Mouse (Mus musculus) limb, embryonic 13.5 days (tissue): Measurements from ENCODE around the gene Sept4. TPM values are rescaled to one million over a fixed set of nuclear protein-coding genes. Genes with fewer than 3 reads are reported as not detected.

Experiments
- ATAC-seq: fragments of 200-750 bp; cut with Nextera tagmentation; 2 replicates; pipeline ENCODE4 v1.8.0; 2017; ENCODE audit warnings: low read depth, moderate number of reproducible peaks, moderate TSS enrichment; ENCODE audit not compliant: low FRiP score
- H3K27ac ChIP-seq: fragments of 300-500 bp; sonication (generic); 2 replicates; pipeline ENCODE4 v1.5.1; 2015; ENCODE audit warnings: inconsistent platforms, mild to moderate bottlenecking, moderate library complexity
- H3K27me3 ChIP-seq: fragments of 300-500 bp; sonication (generic); 2 replicates; pipeline ENCODE4 v1.6.1; 2015; ENCODE audit warnings: mild to moderate bottlenecking, inconsistent platforms
- H3K36me3 ChIP-seq: fragments of 300-500 bp; sonication (generic); 2 replicates; pipeline ENCODE4 v1.6.1; 2015; ENCODE audit warnings: inconsistent platforms, mild to moderate bottlenecking, moderate library complexity
- H3K4me1 ChIP-seq: fragments of 300-500 bp; sonication (generic); 2 replicates; pipeline ENCODE4 v1.6.1; 2015; ENCODE audit warnings: inconsistent platforms
- H3K4me2 ChIP-seq: fragments of 300-500 bp; sonication (generic); replicated peaks from 2 replicates; pipeline ENCODE4 v1.6.1; 2015; ENCODE audit warnings: inconsistent platforms, mild to moderate bottlenecking, moderate library complexity
- H3K4me3 ChIP-seq: fragments of 300-500 bp; sonication (generic); 2 replicates; pipeline ENCODE4 v1.5.1; 2015; ENCODE audit warnings: moderate library complexity, mild to moderate bottlenecking, inconsistent platforms
- H3K9ac ChIP-seq: fragments of 300-500 bp; sonication (generic); 2 replicates; pipeline ENCODE4 v1.6.1; 2015; ENCODE audit warnings: mild to moderate bottlenecking, inconsistent platforms
- H3K9me3 ChIP-seq: fragments of 300-500 bp; sonication (generic); 2 replicates; pipeline ENCODE4 v1.6.1; 2016; ENCODE audit warnings: inconsistent platforms
- WGBS: fragments of 180-500 bp; shearing (Covaris S2); methylation state at CpG from one replicate; pipeline ENCODE4 v1.1.7; 2015; 5-methylcytosine and 5-hydroxymethylcytosine counted together
- polyA plus RNA-seq: library from polyadenylated mRNA; unstranded; fragments of >200 nt; fragmentation: Nextera tagmentation; extraction: Ambion mirVana; gene quantifications from 2 replicates; pipeline ENCODE4 v1.2.1, GENCODE M21; 2015

Sept4 gene
- polyA plus RNA-seq, 1 experiment from 2014 or later = 21.2 TPM

DNA sequence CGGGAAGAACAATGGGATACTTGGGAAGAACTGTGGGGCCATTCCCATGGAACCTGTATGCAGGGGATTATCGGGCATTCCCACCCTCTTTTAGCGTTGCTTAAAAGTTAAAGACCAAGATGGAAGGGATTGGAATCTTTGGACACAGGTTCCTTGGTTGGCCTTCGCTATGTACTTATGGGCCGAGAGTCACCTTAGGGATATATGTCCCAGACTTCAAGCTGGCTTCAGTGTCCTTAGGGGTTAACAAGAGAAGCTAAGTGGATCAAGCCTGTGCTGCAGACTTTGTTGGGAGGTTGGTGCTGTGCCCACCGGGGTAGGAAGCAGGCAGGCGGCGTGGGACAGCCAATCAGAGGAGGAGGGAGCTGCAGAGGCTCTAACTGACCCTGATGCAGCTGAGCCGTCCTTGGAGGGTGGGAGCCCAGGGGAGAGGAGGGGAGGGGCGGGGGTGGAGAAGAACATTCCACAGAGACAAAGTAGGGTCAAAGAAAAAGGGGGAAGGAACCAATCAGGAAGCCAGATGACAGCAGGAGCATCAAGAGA is 11.9 kb downstream of the Sept4 start:
- 58% methylated on average over 9 of the region's 10 CpGs for WGBS
- no peak for ATAC-seq

DNA sequence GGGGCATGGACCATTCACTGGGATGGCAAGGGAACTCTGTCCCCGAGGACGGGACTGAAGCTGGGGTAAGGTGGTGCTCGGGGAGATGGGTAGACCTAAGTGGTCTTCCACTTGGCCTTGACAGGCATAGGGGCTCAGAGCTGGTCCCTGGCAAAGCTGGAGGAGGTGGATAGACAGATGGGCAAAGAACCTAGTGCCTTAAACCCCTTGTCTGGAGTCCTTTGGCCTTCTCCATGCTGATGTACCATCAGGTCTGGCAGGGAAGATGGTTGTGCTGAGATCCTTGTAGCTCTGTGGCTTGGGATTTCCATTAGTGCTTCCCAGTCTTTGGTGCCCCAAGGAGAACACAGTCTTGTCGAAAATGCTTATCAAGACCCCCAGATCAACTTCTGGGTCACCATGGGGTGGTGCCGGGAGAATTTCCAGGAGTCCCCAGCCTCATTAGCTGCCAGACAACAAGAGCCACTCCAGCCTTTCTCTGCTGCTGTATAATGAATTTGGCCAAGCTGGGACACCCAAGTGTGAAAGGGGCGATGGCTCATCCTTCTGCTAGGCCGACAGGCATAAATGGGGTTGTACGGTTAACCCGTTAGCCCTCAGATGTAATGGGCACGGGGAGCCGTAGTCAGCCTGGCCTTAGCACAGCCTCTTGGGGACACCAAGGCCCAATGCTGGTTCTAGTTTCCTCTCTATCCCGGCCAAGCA is 12.6 kb downstream of the Sept4 start:
- H3K9me3 ChIP-seq = no peaks in the 10 kb centered on the region
- H3K4me3 ChIP-seq = no peak overlapping the region
- peaks cover 20% of the 10 kb centered on the region for H3K4me1 ChIP-seq
- no peak overlapping the region for H3K9ac ChIP-seq
- ATAC-seq = no peak
- H3K27me3 ChIP-seq = peaks cover 13% of the 10 kb centered on the region
- no peak overlapping the region for H3K4me2 ChIP-seq
- no peak overlapping the region for H3K27ac ChIP-seq
- 88% methylated on average over 12 of the region's 12 CpGs for WGBS
- H3K36me3 ChIP-seq = no peaks in the 10 kb centered on the region

More for the DNA sequence above, 11.9 kb downstream of the Sept4 start:
- no peaks in the 10 kb centered on the region for H3K36me3 ChIP-seq
- no peak overlapping the region for H3K27ac ChIP-seq
- H3K4me2 ChIP-seq = no peak overlapping the region
- no peak overlapping the region for H3K9ac ChIP-seq
- no peak overlapping the region for H3K4me3 ChIP-seq
- no peaks in the 10 kb centered on the region for H3K9me3 ChIP-seq
- peaks cover 20% of the 10 kb centered on the region for H3K4me1 ChIP-seq
- H3K27me3 ChIP-seq = peaks cover 13% of the 10 kb centered on the region

DNA sequence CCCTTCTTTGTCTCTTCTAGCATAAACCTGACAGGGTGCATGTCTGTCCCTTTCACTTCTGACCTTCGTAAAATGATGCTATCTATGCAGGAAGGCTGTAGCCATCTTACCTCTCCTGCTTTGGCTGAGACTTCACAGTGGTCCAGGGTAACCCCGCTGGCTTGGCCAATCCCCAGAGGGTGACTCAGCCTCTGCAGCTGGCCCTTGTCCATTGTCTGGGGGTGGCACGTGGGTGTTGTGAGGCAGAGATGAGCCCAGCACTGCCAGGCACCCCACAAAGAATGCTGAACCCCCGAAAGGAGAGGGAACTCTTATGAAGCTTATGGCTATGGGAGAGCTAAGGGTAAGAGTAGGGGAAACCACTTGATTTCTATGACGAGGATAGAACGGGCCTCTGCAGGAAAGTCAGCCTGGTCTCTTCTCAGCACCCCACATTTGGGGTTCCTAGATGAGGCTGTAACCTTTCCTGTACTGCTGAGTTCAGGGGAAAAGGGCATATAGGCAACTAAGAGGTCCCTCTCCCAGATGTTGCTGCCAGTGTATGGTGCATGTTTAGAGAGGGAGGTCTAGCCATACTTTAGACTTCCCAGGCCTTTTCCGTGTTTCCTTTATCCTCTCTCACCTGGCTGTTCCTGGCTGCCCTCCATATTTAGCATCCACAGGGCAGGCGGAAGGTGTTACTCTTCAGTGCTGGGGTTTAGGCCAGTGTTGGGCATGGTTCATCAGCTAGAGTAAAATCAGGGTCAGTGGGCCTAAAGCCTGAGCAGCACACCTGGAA is 13.4 kb downstream of the Sept4 start:
- Histone ChIP-seq H3K9me3 (no peaks in the 10 kb centered on the region), H3K4me3 (no peak overlapping the region), H3K4me2 (no peak overlapping the region), H3K27me3 (peaks cover 11% of the 10 kb centered on the region), H3K9ac (no peak overlapping the region), H3K4me1 (peaks cover 20% of the 10 kb centered on the region), H3K27ac (no peak overlapping the region), H3K36me3 (no peaks in the 10 kb centered on the region)
- no peak for ATAC-seq
- WGBS = 79% methylated on average over 8 of the region's 8 CpGs

DNA sequence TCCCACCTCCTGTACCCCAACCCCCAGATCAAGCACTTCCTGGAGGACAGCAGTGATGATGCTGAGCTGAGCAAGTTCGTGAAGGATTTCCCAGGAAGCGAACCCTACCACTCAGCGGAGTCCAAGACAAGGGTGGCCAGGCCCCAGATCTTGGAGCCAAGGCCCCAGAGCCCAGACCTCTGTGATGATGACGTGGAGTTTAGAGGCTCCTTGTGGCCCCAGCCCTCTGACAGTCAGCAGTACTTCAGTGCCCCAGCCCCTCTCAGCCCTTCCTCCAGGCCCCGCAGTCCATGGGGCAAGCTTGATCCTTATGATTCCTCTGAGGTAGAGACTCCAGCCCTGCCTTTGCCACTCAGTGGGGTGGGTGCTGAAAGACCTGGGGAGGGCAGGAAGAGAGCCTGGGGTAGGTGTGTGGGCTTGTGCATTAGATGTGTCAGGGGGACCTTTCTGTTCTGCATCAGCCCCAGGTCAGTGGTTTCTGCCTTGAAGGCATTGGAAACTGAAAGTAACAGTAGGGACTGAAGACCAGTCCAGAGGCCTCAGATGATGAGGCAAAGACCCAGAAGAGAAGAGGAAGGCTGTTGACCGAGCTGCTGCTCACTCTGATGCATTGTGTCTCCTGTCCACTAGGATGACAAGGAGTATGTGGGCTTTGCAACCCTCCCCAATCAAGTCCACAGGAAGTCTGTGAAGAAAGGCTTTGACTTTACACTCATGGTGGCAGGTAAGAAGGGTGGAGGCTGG is 14.8 kb downstream of the Sept4 start:
- Histone ChIP-seq H3K27ac (no peak overlapping the region), H3K4me2 (no peak overlapping the region), H3K9ac (no peak overlapping the region), H3K36me3 (no peaks in the 10 kb centered on the region), H3K4me3 (no peak overlapping the region), H3K27me3 (peaks cover 6% of the 10 kb centered on the region; the same call in 1 of the 2 replicates), H3K9me3 (no peaks in the 10 kb centered on the region), H3K4me1 (peaks cover 10% of the 10 kb centered on the region; the same call in 1 of the 2 replicates)
- 80% methylated on average over 6 of the region's 6 CpGs for WGBS
- no peak for ATAC-seq

DNA sequence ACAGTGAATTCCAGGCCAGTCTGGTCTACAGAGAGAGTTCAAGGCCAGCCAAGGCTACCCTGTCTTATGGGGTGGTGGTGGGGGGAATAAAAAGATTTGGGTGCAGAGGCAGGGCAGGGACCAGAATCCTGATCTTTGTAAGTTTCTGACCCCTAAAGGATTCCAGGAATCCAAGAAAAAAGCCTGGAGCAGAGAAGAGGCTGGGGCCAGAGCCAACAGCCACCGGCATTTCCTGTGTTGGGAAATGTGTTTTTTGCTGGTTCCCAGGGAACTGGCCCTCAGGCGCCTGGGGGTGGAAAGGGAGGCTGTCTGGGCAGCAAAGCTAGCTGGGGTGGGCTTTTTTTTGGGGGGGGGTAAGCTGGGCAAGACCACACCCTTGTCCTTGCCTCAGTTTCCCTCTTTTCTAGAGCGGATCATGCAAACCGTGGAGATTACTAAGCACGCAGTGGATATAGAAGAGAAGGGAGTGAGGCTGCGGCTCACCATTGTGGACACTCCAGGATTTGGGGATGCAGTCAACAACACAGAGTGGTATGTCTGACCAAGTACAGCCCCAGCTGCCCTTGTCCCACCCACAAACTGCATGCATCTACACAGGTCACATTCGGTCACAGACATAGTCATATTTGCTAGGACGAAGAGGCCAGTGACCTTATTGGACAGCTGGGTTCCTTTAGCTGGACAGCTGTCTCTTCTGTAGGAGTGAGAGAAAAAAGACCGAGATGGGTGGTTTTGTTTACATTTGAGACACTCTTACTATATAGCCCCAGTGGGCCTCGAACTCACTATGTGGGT is 16.2 kb downstream of the Sept4 start:
- H3K4me2 ChIP-seq = no peak overlapping the region
- no peak overlapping the region for H3K27ac ChIP-seq
- H3K9ac ChIP-seq = no peak overlapping the region
- H3K9me3 ChIP-seq = no peaks in the 10 kb centered on the region
- H3K27me3 ChIP-seq = peaks cover 3% of the 10 kb centered on the region; the same call in 1 of the 2 replicates
- 87% methylated on average over 10 of the region's 10 CpGs for WGBS
- H3K4me1 ChIP-seq = peaks cover 11% of the 10 kb centered on the region
- no peaks in the 10 kb centered on the region for H3K36me3 ChIP-seq
- no peak for ATAC-seq
- H3K4me3 ChIP-seq = no peak overlapping the region

DNA sequence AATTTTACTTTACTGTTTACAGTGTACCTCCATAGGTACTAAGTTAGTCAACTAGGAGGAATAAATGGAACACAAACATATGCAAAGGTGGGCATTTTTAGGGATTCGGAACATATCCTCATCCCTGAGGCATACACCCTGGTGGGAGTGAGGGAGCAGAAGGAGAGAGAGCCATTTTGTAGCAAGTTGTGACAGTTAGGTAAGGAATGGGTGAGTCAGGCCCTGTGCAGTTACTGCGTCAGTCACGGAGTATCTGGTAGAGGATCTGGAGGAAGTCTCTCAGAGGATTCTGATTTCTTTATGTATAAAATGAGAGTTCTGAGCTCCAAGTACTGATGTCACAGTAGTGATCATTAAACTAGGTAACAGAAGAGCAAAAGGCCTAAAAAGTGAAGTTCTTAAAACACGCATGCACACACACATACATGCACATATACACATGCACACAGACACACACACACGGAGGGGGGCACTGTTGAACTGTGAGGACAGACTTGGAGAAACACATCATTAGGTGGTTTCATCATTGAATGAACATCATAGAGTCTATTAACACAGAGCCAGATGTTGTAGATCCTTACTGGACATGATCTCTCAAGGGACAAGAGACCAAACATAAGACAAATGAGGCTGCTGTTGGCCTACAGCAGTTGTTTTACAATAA is 18.6 kb downstream of the Sept4 start:
- Histone ChIP-seq H3K4me2 (no peak overlapping the region), H3K4me1 (peaks cover 22% of the 10 kb centered on the region), H3K27me3 (no peaks in the 10 kb centered on the region), H3K27ac (no peak overlapping the region), H3K36me3 (no peaks in the 10 kb centered on the region), H3K9me3 (no peaks in the 10 kb centered on the region), H3K9ac (no peak overlapping the region), H3K4me3 (no peak overlapping the region)
- no peak for ATAC-seq
- WGBS = 86% methylated on average over 5 of the region's 5 CpGs

DNA sequence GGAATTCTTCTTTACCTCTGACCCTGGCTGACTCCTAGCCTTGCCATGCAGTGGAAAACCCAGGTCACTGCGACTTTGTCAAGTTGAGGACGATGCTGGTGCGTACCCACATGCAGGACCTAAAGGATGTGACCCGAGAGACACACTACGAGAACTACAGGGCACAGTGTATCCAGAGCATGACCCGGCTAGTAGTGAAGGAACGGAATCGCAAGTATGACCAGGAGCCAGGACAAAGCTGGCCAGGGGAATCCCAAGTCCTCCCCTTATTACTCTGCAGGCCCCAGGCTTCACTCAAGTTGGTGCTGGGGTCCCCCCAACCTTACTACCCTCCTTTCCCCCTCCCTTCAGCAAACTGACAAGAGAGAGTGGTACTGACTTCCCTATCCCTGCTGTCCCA is 20.9 kb downstream of the Sept4 start:
- Histone ChIP-seq H3K27me3 (no peaks in the 10 kb centered on the region), H3K4me2 (peak overlapping the region; percentile 88), H3K4me3 (no peak overlapping the region; the same call in 1 of the 2 replicates), H3K9me3 (no peaks in the 10 kb centered on the region), H3K9ac (peak overlapping the region; percentile 88; the same call in 1 of the 2 replicates), H3K4me1 (peaks cover 40% of the 10 kb centered on the region), H3K36me3 (peaks cover 7% of the 10 kb centered on the region; the same call in 1 of the 2 replicates), H3K27ac (no peak overlapping the region)
- 91% methylated on average over 8 of the region's 8 CpGs for WGBS
- no peak for ATAC-seq

DNA sequence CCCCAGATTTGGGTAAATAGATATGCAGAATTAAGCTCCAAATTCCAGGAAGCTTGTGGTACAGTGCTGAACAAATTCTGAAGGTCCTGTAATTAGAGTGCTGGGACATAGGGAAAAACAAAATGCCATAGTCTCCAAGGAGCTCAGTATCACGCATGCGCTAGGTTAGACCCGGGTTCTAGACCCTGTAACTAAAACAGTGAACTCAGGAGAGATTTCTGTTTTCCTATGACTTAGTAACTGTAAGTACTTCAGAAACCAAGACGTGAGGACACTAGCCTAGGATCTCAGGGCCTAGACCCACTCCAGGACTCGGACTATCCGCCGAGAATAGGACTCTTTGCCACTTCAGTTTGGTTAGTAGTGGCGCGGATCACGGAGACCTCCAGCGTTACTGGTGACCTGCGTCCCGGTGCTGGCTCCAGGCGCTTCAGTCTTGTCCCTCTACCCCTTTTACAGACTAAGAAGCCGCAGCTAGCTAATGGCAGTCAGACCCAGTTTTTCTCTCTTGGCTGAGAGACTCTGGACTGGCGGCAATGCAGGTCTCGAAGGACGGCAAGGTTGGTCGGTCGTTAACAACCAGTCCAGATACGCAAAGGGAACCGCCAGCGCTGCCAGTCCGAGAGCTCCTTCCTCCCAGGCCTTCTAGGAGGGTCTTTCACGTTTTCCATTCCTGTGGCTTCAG is 22.3 kb downstream of the Sept4 start:
- Histone ChIP-seq H3K4me1 (peaks cover 46% of the 10 kb centered on the region), H3K9me3 (no peaks in the 10 kb centered on the region), H3K36me3 (peaks cover 7% of the 10 kb centered on the region; the same call in 1 of the 2 replicates), H3K4me2 (peak overlapping the region; percentile 88), H3K27me3 (no peaks in the 10 kb centered on the region), H3K27ac (peak overlapping the region; percentile 90), H3K4me3 (peak overlapping the region; percentile 80), H3K9ac (peak overlapping the region; percentile 88)
- 2% methylated on average over 25 of the region's 25 CpGs for WGBS
- no peak for ATAC-seq

DNA sequence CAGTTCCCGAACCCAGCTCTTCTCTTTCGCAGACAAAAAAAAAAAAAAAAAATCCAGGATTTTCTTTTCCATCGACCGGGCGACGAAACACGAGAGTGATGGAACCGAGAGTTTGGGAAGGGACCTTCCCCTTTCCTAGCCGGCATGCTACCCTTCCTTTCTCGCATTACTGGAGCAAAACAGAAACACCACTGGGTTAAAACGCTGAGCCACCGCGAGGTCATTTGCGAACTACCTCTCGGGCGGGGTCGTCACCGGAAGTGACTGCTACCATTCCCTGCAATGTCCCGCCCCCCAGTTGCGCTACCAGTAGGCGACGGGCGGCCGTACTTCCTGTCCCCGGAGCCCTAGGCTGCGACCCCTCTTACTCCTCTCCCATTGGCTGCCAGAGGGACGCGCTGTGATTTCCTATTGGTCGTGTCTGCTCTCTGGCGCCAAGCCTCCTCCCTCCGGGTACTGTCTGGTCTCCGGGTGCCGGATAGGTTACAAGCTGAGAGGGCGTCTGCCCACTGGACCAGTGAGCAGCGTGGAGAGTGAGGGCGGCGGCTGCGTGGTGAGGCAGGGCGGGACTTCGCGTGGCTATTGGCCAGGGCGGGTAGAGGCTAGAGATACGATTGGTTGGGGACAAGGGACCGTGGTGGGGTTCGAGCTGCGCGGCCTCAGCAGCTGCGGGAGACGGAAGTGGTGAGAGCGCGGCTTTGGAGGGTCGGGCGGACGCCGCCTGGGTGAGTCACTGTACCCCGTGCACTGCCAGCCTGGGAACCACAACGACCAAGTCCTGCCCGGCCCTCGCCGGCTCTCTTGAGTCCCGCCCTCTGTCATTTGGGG is 23.0 kb downstream of the Sept4 start, which contains the start of gene Mtmr4:
TSS of gene Mtmr4 (plus strand) at position 637 of the 828 bp plus-strand sequence.
- no peaks in the 10 kb centered on the region for H3K9me3 ChIP-seq
- peak within 1 kb of the TSS; percentile 80 for H3K4me3 ChIP-seq
- peak within 1 kb of the TSS; percentile 88 for H3K9ac ChIP-seq
- H3K27ac ChIP-seq = peak within 1 kb of the TSS; percentile 90
- H3K4me1 ChIP-seq = peaks cover 54% of the 10 kb centered on the region
- ATAC-seq = peak; percentile 98
- peaks cover 7% of the 10 kb centered on the region; the same call in 1 of the 2 replicates for H3K36me3 ChIP-seq
- no peaks in the 10 kb centered on the region for H3K27me3 ChIP-seq
- under 1% methylated on average over 61 of the region's 61 CpGs for WGBS
- H3K4me2 ChIP-seq = peak within 1 kb of the TSS; percentile 88

DNA sequence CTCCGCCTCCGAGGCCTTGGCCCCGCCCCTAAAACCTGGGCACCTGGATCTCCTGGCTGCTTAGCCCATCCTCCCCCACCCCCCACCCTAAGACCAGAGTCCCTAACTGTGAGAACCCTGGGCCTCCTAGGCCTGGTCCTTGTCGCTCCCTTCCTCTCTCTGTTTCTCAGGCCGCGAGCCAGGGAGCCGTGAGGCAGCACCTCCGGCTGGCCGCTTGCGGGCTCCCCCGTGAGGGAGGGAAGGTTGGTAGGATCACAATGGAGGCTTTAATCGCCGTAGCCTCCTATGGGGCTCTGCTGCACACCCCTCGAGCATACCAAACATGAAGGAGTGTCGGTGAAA is 23.6 kb downstream of the Sept4 start:
- Histone ChIP-seq H3K9ac (peak overlapping the region; percentile 85), H3K36me3 (peaks cover 12% of the 10 kb centered on the region), H3K27me3 (no peaks in the 10 kb centered on the region), H3K4me2 (peak overlapping the region; percentile 88), H3K9me3 (no peaks in the 10 kb centered on the region), H3K4me3 (peak overlapping the region; percentile 80), H3K4me1 (peaks cover 60% of the 10 kb centered on the region), H3K27ac (peak overlapping the region; percentile 89)
- no peak for ATAC-seq
- 0% methylated on average over 15 of the region's 15 CpGs for WGBS
